Mouse (Mus musculus) hindbrain, postnatal 0 days (tissue): ENCODE data around the gene Fndc3b. TPM values are rescaled to one million over a fixed set of nuclear protein-coding genes. Genes with fewer than 3 reads are reported as not detected.

Source experiments
- ATAC-seq: fragments of 200-750 bp; cut with Nextera tagmentation; 2 replicates; pipeline ENCODE4 v1.8.0; 2017; ENCODE audit warnings: mild to moderate bottlenecking, moderate TSS enrichment, moderate library complexity
- DNase-seq: peaks from one replicate; pipeline ENCODE4 v3.0.0-alpha.2; 2015; ENCODE audit warnings: low spot score
- H3K27ac ChIP-seq: fragments of 300-500 bp; sonication (generic); 2 replicates; pipeline ENCODE4 v1.5.1; 2014; ENCODE audit warnings: mild to moderate bottlenecking
- H3K27me3 ChIP-seq: fragments of 300-500 bp; sonication (generic); 2 replicates; pipeline ENCODE4 v1.6.1; 2014; ENCODE audit warnings: low read length, mixed read lengths; ENCODE audit not compliant: insufficient read depth
- H3K36me3 ChIP-seq: fragments of 300-500 bp; sonication (generic); 2 replicates; pipeline ENCODE4 v1.6.1; 2014; ENCODE audit warnings: low read length, mixed read lengths; ENCODE audit not compliant: insufficient read depth
- H3K4me1 ChIP-seq: fragments of 300-500 bp; sonication (generic); 2 replicates; pipeline ENCODE4 v1.6.1; 2014; ENCODE audit warnings: antibody characterized with exemption, low read length, mixed read lengths; ENCODE audit not compliant: insufficient read depth
- H3K4me2 ChIP-seq: fragments of 300-500 bp; sonication (generic); 2 replicates; pipeline ENCODE4 v1.6.1; 2014; ENCODE audit warnings: low read depth, mild to moderate bottlenecking, low read length, moderate library complexity, mixed read lengths
- H3K4me3 ChIP-seq: fragments of 300-500 bp; sonication (generic); 2 replicates; pipeline ENCODE4 v1.5.1; 2014; ENCODE audit warnings: low read length
- H3K9ac ChIP-seq: fragments of 300-500 bp; sonication (generic); replicated peaks from 2 replicates; pipeline ENCODE4 v1.6.1; 2014; ENCODE audit warnings: mild to moderate bottlenecking, low read length, moderate library complexity, mixed read lengths
- H3K9me3 ChIP-seq: fragments of 300-500 bp; sonication (generic); 2 replicates; pipeline ENCODE4 v1.6.1; 2016; ENCODE audit warnings: low read length, mixed read lengths
- CTCF ChIP-seq: IDR thresholded peaks from 2 replicates; pipeline ENCODE4 v1.5.1; 2016; ENCODE audit warnings: antibody characterized with exemption, control low read depth, low read depth
- WGBS: fragments of 180-500 bp; shearing (Covaris S2); extraction: QIAGEN DNeasy Blood & Tissue Kit; methylation state at CpG from one replicate; pipeline ENCODE4 v1.1.7; 2014; 5-methylcytosine and 5-hydroxymethylcytosine counted together
- polyA plus RNA-seq: library from polyadenylated mRNA; unstranded; fragments of >200 nt; fragmentation: Nextera tagmentation; extraction: Ambion mirVana; gene quantifications from 2 replicates; pipeline ENCODE4 v1.2.1, GENCODE M21; 2015
- total RNA-seq: library from RNA; depleted of rRNA; stranded (reverse); fragments of >200 nt; gene quantifications from 2 replicates; pipeline ENCODE4 v1.2.3, GENCODE M21; 2014

The Fndc3b gene
- total and polyA plus RNA-seq, 2 experiments from 2014 or later = 4.6 to 16.0 TPM

DNA sequence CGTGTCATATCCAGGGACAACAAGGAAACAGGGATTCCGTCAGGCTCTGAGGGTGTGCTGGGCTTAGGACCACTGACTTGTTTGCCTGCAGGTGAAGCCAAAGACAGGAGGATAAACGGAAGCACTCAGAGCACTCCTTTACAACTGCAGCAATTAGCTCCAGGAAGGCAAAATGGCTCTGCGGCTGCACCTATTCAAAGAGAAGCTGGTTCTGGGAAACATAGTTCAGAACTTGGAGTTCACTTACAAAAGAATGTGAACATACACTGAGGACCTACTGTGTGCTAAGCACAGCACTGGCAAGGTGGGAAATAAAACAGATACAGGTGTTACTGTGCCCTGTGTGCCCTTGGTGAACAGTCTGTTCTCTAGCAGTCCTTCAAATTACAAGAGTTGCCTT lies 177.4 kb downstream of the Fndc3b start:
- WGBS = 84% methylated on average over 4 of the region's 4 CpGs
- Histone ChIP-seq H3K4me2 (no peak overlapping the region), H3K27ac (no peak overlapping the region), H3K9me3 (no peaks in the 10 kb centered on the region), H3K9ac (no peak overlapping the region), H3K4me3 (no peak overlapping the region), H3K4me1 (no peaks in the 10 kb centered on the region), H3K36me3 (no peaks in the 10 kb centered on the region), H3K27me3 (no peaks in the 10 kb centered on the region)
- DNase-seq (no peak), ATAC-seq (no peak)
- TF ChIP-seq CTCF = no peak

DNA sequence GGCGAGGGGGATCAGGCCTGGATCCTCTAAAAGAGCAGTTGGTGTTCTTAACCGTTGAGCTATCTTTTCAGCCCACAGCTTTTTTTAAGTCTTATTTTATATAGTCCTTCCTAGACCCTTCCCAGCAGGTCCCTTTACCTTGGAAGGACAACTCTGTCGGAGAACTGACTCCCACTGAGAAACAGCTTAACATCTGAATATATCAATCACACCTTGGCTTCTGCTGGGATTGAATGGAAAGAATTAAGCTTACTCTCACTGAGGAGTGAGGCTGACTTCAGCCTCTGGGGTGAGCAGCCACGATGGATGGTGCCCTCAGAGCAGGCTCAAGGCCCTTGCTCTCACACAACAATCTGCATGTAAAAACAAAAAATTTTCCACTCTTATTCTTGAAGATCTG lies 179.1 kb downstream of the Fndc3b start:
- no peaks in the 10 kb centered on the region for H3K9me3 ChIP-seq
- DNase-seq (no peak), ATAC-seq (no peak)
- no peak overlapping the region for H3K27ac ChIP-seq
- 55% methylated on average over 4 of the region's 4 CpGs for WGBS
- H3K4me1 ChIP-seq = no peaks in the 10 kb centered on the region
- H3K4me2 ChIP-seq = no peak overlapping the region
- no peak overlapping the region for H3K4me3 ChIP-seq
- H3K36me3 ChIP-seq = no peaks in the 10 kb centered on the region
- no peak overlapping the region for H3K9ac ChIP-seq
- no peaks in the 10 kb centered on the region for H3K27me3 ChIP-seq
- no peak for TF ChIP-seq CTCF

DNA sequence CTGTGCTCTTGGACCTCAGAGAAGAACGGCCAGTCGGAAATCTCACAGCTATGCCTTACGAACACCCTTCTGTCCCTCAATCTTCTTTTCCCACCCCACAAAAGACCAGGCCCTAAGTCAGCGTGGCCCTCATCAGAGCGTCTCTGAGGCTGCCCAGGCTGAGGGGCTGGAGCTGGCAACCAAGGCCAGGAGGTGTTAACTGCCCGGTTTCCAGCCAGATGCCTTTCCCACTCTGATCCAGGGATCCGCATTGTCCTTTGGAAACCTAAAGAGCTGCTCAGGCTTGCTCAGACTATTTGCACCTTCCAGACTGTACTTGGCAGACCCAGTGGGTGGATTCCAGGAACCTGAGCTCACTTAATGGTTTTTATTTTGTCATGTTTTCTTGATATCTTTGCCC lies 180.7 kb downstream of the Fndc3b start:
- WGBS = 64% methylated on average over 7 of the region's 7 CpGs
- no peak overlapping the region for H3K4me2 ChIP-seq
- H3K36me3 ChIP-seq = no peaks in the 10 kb centered on the region
- no peaks in the 10 kb centered on the region for H3K9me3 ChIP-seq
- H3K4me1 ChIP-seq = no peaks in the 10 kb centered on the region
- TF ChIP-seq CTCF = no peak
- H3K4me3 ChIP-seq = no peak overlapping the region
- H3K9ac ChIP-seq = no peak overlapping the region
- no peaks in the 10 kb centered on the region for H3K27me3 ChIP-seq
- no peak overlapping the region for H3K27ac ChIP-seq
- no peak for DNase-seq
- ATAC-seq = no peak

DNA sequence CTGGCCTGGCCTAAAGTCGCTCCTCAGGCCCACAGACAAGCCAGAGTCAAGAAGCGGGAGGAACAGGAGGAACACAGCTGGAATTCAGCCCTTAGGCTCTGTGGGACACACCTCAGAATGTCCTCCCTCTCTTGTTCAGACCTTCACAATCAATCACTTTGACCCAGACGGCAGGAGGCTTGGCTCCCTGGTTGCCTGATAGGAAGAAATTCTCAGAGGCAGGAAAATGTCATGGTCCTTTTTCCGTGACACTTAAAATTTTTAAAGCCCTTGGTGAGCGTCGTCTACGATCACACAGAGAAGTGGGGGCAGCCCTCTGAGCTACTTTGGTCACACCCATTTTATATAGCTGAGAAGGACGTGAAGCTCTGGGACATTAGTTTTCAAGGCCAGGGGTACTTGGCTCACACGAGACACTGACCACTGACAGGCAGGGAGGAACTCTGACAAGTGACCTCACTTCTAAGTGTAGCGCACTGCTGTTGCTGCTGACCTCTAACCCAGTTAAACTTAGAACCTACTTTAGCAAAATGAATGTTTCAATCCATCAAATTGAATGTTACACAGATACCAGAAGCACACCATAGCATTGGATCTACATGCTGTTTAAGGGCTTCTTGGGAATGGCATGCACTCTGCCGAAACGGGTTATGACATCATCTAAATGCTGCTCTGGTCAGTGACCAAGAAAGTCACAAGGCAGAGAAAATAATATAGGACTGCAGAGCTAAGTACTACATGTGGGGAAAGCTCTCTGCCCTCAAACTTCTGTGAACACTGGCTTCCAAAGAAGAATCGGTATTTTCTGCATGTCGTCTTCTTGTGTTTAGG lies 181.7 kb downstream of the Fndc3b start:
- 75% methylated on average over 14 of the region's 14 CpGs for WGBS
- H3K4me1 ChIP-seq = no peaks in the 10 kb centered on the region
- ATAC-seq (no peak), DNase-seq (no peak)
- no peaks in the 10 kb centered on the region for H3K9me3 ChIP-seq
- H3K4me2 ChIP-seq = no peak overlapping the region
- H3K36me3 ChIP-seq = no peaks in the 10 kb centered on the region
- no peak overlapping the region for H3K9ac ChIP-seq
- TF ChIP-seq CTCF = no peak
- no peak overlapping the region for H3K27ac ChIP-seq
- no peak overlapping the region for H3K4me3 ChIP-seq
- no peaks in the 10 kb centered on the region for H3K27me3 ChIP-seq

DNA sequence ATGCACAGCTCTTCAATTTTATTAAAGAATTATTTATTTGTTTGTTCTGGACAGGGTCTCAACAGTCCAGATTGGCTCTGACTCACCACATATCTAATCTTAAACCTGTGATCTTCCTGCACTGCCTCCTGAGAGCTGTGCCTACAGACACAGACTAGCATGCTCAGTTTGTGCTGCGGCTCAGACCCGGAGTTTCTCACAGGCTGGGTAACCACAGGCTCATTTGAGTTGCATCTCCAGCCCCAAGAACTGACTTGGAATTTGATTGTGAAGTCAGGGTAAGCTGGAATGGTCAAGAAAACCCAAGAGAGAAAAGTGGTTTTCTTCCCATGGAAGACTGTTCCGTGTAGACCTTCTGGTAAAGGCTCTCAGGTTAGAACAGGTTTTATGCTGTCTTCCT lies 184.1 kb downstream of the Fndc3b start:
- Histone ChIP-seq H3K27ac (no peak overlapping the region), H3K4me3 (no peak overlapping the region), H3K36me3 (no peaks in the 10 kb centered on the region), H3K27me3 (no peaks in the 10 kb centered on the region), H3K9me3 (no peaks in the 10 kb centered on the region), H3K9ac (no peak overlapping the region), H3K4me1 (no peaks in the 10 kb centered on the region), H3K4me2 (no peak overlapping the region)
- no peak for TF ChIP-seq CTCF
- ATAC-seq = no peak
- WGBS = 91% methylated on average over 3 of the region's 3 CpGs
- no peak for DNase-seq

DNA sequence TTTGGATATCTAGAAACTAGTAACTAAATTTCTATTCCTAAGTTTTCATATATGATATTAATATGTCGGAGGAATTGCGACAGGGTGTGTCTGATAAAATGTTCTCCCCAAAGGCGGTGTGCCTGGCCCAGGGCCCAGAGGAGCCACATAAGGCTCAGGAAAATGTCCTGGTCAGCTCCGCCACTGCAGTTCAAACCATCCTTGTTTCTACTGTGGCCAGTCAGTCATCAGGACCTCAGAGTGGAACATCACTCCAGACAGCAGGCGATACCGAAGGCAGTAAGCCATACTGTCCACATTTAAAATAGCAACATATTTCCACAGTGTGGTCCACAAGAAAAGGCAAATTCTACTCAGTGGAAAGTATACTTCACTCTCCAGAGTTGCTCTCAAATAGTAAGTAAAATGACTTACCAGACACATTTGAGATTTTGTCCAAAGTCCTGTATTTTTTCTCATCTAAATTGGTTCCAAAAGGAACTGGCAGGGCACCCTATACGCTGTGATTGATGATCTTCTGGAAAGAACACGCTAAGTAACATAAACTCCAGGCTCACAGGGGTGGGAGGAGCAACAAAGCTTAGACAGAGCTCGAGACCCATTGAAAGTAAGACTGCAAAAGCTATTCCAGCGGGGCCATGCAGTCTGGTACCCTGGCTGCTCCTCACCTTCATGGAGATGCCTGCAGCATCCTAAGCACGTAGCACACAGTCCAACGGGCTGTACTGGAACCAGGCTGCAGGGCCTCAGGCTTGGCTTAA lies 187.8 kb downstream of the Fndc3b start:
- H3K9ac ChIP-seq = no peak overlapping the region
- 82% methylated on average over 12 of the region's 12 CpGs for WGBS
- no peak overlapping the region for H3K4me2 ChIP-seq
- no peak for TF ChIP-seq CTCF
- no peaks in the 10 kb centered on the region for H3K9me3 ChIP-seq
- no peak overlapping the region for H3K27ac ChIP-seq
- H3K4me3 ChIP-seq = no peak overlapping the region
- H3K27me3 ChIP-seq = no peaks in the 10 kb centered on the region
- DNase-seq (no peak), ATAC-seq (no peak)
- H3K4me1 ChIP-seq = no peaks in the 10 kb centered on the region
- no peaks in the 10 kb centered on the region for H3K36me3 ChIP-seq

DNA sequence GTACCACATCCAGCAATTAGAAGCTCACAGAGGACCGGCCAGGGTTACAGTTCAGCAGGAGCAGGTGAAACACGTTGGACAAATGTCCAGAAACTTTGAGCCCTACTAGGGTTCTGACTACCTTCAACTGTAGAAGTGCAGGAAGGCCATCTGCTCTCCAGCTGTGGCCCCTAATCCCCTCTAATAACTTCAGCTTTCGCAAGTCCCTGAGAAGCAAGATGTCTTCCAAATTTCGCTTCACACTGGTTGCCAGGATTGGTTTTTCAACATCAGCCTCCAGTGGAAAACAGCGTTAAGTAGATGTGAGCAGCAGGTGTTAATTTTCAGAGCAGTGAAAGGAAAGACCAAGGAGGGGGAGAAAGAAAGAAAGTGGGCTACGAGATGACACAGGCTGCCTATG lies 190.7 kb downstream of the Fndc3b start:
- Histone ChIP-seq H3K4me3 (no peak overlapping the region), H3K27ac (no peak overlapping the region), H3K4me1 (no peaks in the 10 kb centered on the region), H3K27me3 (no peaks in the 10 kb centered on the region), H3K36me3 (no peaks in the 10 kb centered on the region), H3K9ac (no peak overlapping the region), H3K4me2 (no peak overlapping the region), H3K9me3 (no peaks in the 10 kb centered on the region)
- no peak for TF ChIP-seq CTCF
- no peak for DNase-seq
- ATAC-seq = no peak
- 74% methylated on average over 6 of the region's 6 CpGs for WGBS
